In the genomic region with DNA sequence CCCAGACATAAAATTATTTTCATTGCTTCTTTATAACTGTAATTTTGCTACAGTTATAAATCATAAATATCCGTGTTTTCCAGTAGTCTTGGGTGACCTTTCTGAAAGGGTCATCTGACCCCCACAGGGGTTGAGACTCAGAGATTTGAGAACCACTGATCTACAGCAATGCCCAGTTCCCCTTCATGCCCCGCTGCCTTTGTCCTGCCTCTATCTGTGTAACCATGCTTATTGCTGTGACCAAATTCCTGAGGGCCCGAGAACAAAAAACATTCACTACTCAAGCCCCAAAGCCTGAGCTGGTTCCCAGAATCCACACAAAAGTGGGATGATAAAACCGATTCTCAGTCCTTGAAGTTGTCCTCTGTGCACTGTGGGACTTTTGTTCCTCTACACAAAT, we compare ENCODE assay signal across 11 mouse cellular contexts.
"Had no signal": no experiment of that assay in that cellular context is flagged by ENCODE, and none has a peak within 500 bp of the region (broad histone marks: within the 10 kb centered on the region; RNA-seq: fewer than 3 reads in every experiment).

No protein-coding gene starts in this region.

- H3K9me3 ChIP-seq: limb, embryonic 10.5 days; liver, embryonic 12.5 days; lung, embryonic 15.5 days; midbrain, embryonic 12.5 days; neural tube, embryonic 13.5 days; stomach, embryonic 15.5 days had no signal

- H3K27ac ChIP-seq: layer of hippocampus, adult 2 months; limb, embryonic 10.5 days; liver, embryonic 12.5 days; lung, embryonic 15.5 days; midbrain, embryonic 12.5 days; neural tube, embryonic 13.5 days; stomach, embryonic 15.5 days had no signal

- H3K27me3 ChIP-seq: liver, embryonic 12.5 days; lung, embryonic 15.5 days; midbrain, embryonic 12.5 days; neural tube, embryonic 13.5 days; stomach, embryonic 15.5 days had no signal

- H3K9ac ChIP-seq: liver, embryonic 12.5 days; lung, embryonic 15.5 days; midbrain, embryonic 12.5 days; neural tube, embryonic 13.5 days; stomach, embryonic 15.5 days had no signal

- H3K4me3 ChIP-seq: layer of hippocampus, adult 2 months; limb, embryonic 10.5 days; liver, embryonic 12.5 days; lung, embryonic 15.5 days; midbrain, embryonic 12.5 days; neural tube, embryonic 13.5 days; stomach, embryonic 15.5 days had no signal

- DNase-seq: lung, postnatal 14 days; right cerebral cortex, postnatal 14 days; thymus, postnatal 4 days had no signal

- H3K4me2 ChIP-seq: liver, embryonic 12.5 days; lung, embryonic 15.5 days; midbrain, embryonic 12.5 days; neural tube, embryonic 13.5 days; stomach, embryonic 15.5 days had no signal

- ATAC-seq: liver, embryonic 12.5 days; midbrain, embryonic 16.5 days had no signal
